Mouse (Mus musculus) liver, adult 2 months (tissue): Measurements from ENCODE around the gene Olfr95. TPM values are rescaled to one million over a fixed set of nuclear protein-coding genes. Genes with fewer than 3 reads are reported as not detected.

Experiments used
- DNase-seq: peaks from one replicate; pipeline ENCODE4 v3.0.0-alpha.2; 2011; ENCODE audit warnings: low read depth, low spot score; ENCODE audit errors: extremely low read depth
- H3K27ac ChIP-seq: fragments of 200-500 bp; replicated peaks from 2 replicates; pipeline ENCODE4 v1.5.1; 2012; ENCODE audit warnings: low read depth, mild to moderate bottlenecking, control low read depth, inconsistent platforms, low read length; ENCODE audit not compliant: insufficient read depth
- H3K27me3 ChIP-seq: fragments of 200-500 bp; 2 replicates; pipeline ENCODE4 v1.6.1; 2012; ENCODE audit warnings: mild to moderate bottlenecking, moderate library complexity, low read length, inconsistent platforms; ENCODE audit not compliant: control insufficient read depth, insufficient read depth
- H3K36me3 ChIP-seq: fragments of 200-500 bp; 2 replicates; pipeline ENCODE4 v1.6.1; 2012; ENCODE audit warnings: low read length, inconsistent platforms; ENCODE audit not compliant: control insufficient read depth, insufficient read depth
- H3K4me1 ChIP-seq: fragments of 200-500 bp; 2 replicates; pipeline ENCODE4 v1.6.1; 2011; ENCODE audit warnings: low read length; ENCODE audit not compliant: control insufficient read depth, insufficient read depth
- H3K4me3 ChIP-seq: fragments of 200-500 bp; 2 replicates; pipeline ENCODE4 v1.5.1; 2011; ENCODE audit warnings: low read depth, mild to moderate bottlenecking, control low read depth, low read length, moderate library complexity; ENCODE audit not compliant: insufficient read depth
- H3K79me2 ChIP-seq: fragments of 200-500 bp; 2 replicates; pipeline ENCODE4 v1.6.1; 2012; ENCODE audit warnings: inconsistent platforms, mild to moderate bottlenecking, low read length, moderate library complexity; ENCODE audit not compliant: control insufficient read depth, insufficient read depth
- H3K9ac ChIP-seq: fragments of 200-500 bp; 2 replicates; pipeline ENCODE4 v1.6.1; 2012; ENCODE audit warnings: low read depth, mild to moderate bottlenecking, control low read depth, inconsistent platforms, low read length
- CTCF ChIP-seq: fragments of 200-500 bp; IDR thresholded peaks from 2 replicates; pipeline ENCODE4 v1.5.1; 2011; ENCODE audit warnings: low read depth, low read length, control low read depth
- POLR2A ChIP-seq: fragments of 200-500 bp; IDR thresholded peaks from 2 replicates; pipeline ENCODE4 v1.6.1; 2011; ENCODE audit warnings: low read length, control low read depth; ENCODE audit not compliant: insufficient read depth; ENCODE audit errors: extremely low read depth
- WGBS: fragments of 180-500 bp; shearing (Covaris S2); methylation state at CpG from one replicate; pipeline ENCODE4 v1.1.7; 2018; 5-methylcytosine and 5-hydroxymethylcytosine counted together
- polyA plus RNA-seq: library from polyadenylated mRNA; depleted of rRNA; stranded (reverse); fragments of >200 nt; gene quantifications from 2 replicates; pipeline ENCODE4 v1.2.3, GENCODE M21; 2012
- total RNA-seq: library from RNA; depleted of rRNA; stranded (reverse); fragments of >200 nt; gene quantifications from 2 replicates; pipeline ENCODE4 v1.2.3, GENCODE M21; 2014

The Olfr95 gene
- total and polyA plus RNA-seq, 2 experiments = not detected

- no peak within 1 kb of the TSS for H3K9ac ChIP-seq
- no peaks in the 10 kb centered on the region for H3K36me3 ChIP-seq
- H3K4me1 ChIP-seq = no peaks in the 10 kb centered on the region
- WGBS = 82% methylated on average over 2 of the region's 2 CpGs
- no peaks in the 10 kb centered on the region for H3K79me2 ChIP-seq
- TF ChIP-seq CTCF (no peak), POLR2A (no peak)
- H3K27ac ChIP-seq = no peak within 1 kb of the TSS
- no peak within 1 kb of the TSS for H3K4me3 ChIP-seq
- H3K27me3 ChIP-seq = peaks cover 10% of the 10 kb centered on the region
- no peak for DNase-seq
Observed at GRCm38 (mm10) chr17:37200894-37201293, 12.0 kb downstream of the Olfr95 start, which contains the start of gene Olfr94. Gene Olfr94 (minus strand): TSS chr17:37200994.

GRCm38 (mm10) chr17:37196845-37197724 lies 15.8 kb downstream of the Olfr95 start:
- TF ChIP-seq POLR2A = no peak
- TF ChIP-seq CTCF = no peak
- no peaks in the 10 kb centered on the region for H3K79me2 ChIP-seq
- WGBS = 3% methylated on average over 77 of the region's 77 CpGs
- H3K27ac ChIP-seq = no peak overlapping the region
- DNase-seq = no peak
- H3K4me3 ChIP-seq = peak overlapping the region; percentile 4; the same call in 1 of the 2 replicates
- H3K27me3 ChIP-seq = peaks cover 10% of the 10 kb centered on the region
- H3K36me3 ChIP-seq = no peaks in the 10 kb centered on the region
- no peak overlapping the region for H3K9ac ChIP-seq
- peaks cover 9% of the 10 kb centered on the region; the same call in 1 of the 2 replicates for H3K4me1 ChIP-seq

DNA sequence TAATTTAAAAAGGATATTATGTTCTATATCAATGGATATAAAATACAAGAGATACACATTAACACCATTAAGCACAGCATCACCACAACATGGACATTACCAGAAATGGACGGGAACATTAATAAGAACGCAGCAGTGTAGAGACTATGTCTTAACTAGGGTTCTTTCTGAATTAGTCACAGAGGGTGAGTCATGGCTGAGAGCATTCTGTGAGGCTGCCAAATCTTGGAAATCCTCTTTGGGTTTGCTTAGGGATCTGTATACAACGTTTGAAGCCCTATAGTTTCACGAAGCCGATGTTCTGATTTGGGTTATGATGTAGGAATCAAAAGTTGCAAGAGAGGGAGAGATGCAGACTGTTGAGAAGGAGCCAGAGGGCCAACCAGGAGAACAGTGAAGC lies 18.1 kb downstream of the Olfr95 start:
- peaks cover 9% of the 10 kb centered on the region; the same call in 1 of the 2 replicates for H3K4me1 ChIP-seq
- DNase-seq = no peak
- H3K27me3 ChIP-seq = peaks cover 10% of the 10 kb centered on the region
- no peaks in the 10 kb centered on the region for H3K79me2 ChIP-seq
- TF ChIP-seq CTCF (no peak), POLR2A (no peak)
- WGBS = 91% methylated on average over 5 of the region's 5 CpGs
- no peak overlapping the region for H3K27ac ChIP-seq
- no peaks in the 10 kb centered on the region for H3K36me3 ChIP-seq
- no peak overlapping the region for H3K4me3 ChIP-seq
- H3K9ac ChIP-seq = no peak overlapping the region

- H3K27me3 ChIP-seq = peaks cover 10% of the 10 kb centered on the region
- H3K4me3 ChIP-seq = no peak within 1 kb of the TSS
- TF ChIP-seq CTCF = no peak
- no peak for TF ChIP-seq POLR2A
- DNase-seq = peak; percentile 44
- H3K36me3 ChIP-seq = no peaks in the 10 kb centered on the region
- H3K9ac ChIP-seq = no peak within 1 kb of the TSS
- WGBS = 81% methylated on average over 2 of the region's 2 CpGs
- H3K27ac ChIP-seq = no peak within 1 kb of the TSS
- H3K4me1 ChIP-seq = peaks cover 9% of the 10 kb centered on the region; the same call in 1 of the 2 replicates
- H3K79me2 ChIP-seq = no peaks in the 10 kb centered on the region
Observed at GRCm38 (mm10) chr17:37193656-37194055, 19.3 kb downstream of the Olfr95 start, which contains the start of gene Ubd. Gene Ubd (plus strand): TSS chr17:37193892.

DNA sequence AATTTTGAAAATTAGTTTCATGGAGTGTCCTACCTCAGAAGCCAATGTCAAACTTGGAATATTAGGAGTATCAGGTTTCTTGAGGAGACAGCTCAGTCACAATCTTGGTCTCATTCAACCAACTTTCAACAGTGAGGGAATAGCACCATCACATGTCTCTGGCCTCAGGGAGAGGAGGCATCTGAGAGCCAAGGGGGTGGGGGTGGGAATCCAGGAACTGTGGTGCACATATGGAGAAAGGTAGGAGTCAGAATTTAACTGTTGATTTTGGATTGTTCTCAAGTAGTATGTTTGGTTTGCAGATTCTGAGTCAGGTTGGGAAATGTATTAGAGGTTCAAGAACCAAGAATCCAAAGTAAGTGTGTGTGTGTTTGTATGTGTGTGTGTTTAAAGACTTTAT lies 19.9 kb downstream of the Olfr95 start:
- H3K9ac ChIP-seq = no peak overlapping the region
- no peak for TF ChIP-seq CTCF
- no peak for TF ChIP-seq POLR2A
- H3K27me3 ChIP-seq = peaks cover 10% of the 10 kb centered on the region
- no peak for DNase-seq
- H3K4me1 ChIP-seq = peaks cover 9% of the 10 kb centered on the region; the same call in 1 of the 2 replicates
- H3K36me3 ChIP-seq = no peaks in the 10 kb centered on the region
- H3K27ac ChIP-seq = no peak overlapping the region
- H3K4me3 ChIP-seq = no peak overlapping the region
- H3K79me2 ChIP-seq = no peaks in the 10 kb centered on the region

DNA sequence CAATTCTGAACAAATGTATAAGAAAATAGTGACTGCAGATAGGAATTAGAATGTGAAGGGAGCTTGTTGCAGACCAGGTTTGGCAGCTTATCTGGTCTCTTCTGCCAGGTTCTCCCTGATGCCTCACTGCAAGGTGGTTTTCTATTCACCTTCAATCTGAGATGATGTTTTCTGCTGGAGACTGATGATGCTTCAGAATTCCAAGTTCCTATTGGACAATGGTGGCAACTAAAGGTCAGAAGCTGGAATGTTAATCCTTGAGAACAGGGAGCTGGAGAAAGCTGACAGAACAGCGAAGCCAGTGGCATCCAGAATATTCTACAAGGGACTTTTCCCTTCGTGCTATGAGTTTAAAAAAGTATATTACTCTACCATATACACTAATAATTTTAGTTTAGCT lies 22.2 kb downstream of the Olfr95 start:
- TF ChIP-seq CTCF (no peak), POLR2A (no peak)
- no peaks in the 10 kb centered on the region for H3K79me2 ChIP-seq
- H3K9ac ChIP-seq = no peak overlapping the region
- H3K27ac ChIP-seq = no peak overlapping the region
- DNase-seq = peak; percentile 47
- H3K36me3 ChIP-seq = no peaks in the 10 kb centered on the region
- H3K4me3 ChIP-seq = no peak overlapping the region
- peaks cover 9% of the 10 kb centered on the region; the same call in 1 of the 2 replicates for H3K4me1 ChIP-seq
- 49% methylated on average over 2 of the region's 2 CpGs for WGBS
- no peaks in the 10 kb centered on the region for H3K27me3 ChIP-seq
